Mouse (Mus musculus): ENCODE measurements around the gene Olfr211. TPM values are rescaled to one million over a fixed set of nuclear protein-coding genes. Genes with fewer than 3 reads are reported as not detected.
"Not testable (repeated sequence)": the region's sequence is repeated elsewhere in the genome, so short reads cannot be mapped to it uniquely, and the experiment has no call there.

The Olfr211 gene
- polyA plus RNA-seq, 1 experiment from 2014 or later = not detected

- no peak overlapping the region for H3K4me2 ChIP-seq (replicated peaks)
- no peaks in the 10 kb centered on the region; the same call in 1 of the 2 replicates for H3K9me3 ChIP-seq
- 90% methylated on average over 1 of the region's 1 CpGs for WGBS
- H3K4me3 ChIP-seq (replicated peaks) = no peak overlapping the region
- no peak overlapping the region for H3K9ac ChIP-seq (replicated peaks)
- no peaks in the 10 kb centered on the region for H3K27me3 ChIP-seq
- no peak overlapping the region for H3K27ac ChIP-seq
- ATAC-seq = no peak
- H3K36me3 ChIP-seq = no peaks in the 10 kb centered on the region
- H3K4me1 ChIP-seq (replicated peaks) = no peaks in the 10 kb centered on the region
Observed at GRCm38 (mm10) chr6:116495960-116496359, 7.1 kb downstream of the Olfr211 start.

- not testable (repeated sequence) for H3K4me3 ChIP-seq (replicated peaks); H3K27ac ChIP-seq; H3K27me3 ChIP-seq; ATAC-seq; H3K36me3 ChIP-seq; H3K4me1 ChIP-seq (replicated peaks); H3K9ac ChIP-seq (replicated peaks); H3K4me2 ChIP-seq (replicated peaks)
- 92% methylated on average over 20 of the region's 20 CpGs for WGBS
- H3K9me3 ChIP-seq = peaks cover 14% of the 10 kb centered on the region; the same call in 1 of the 2 replicates
Observed at GRCm38 (mm10) chr6:116506302-116507003, 17.6 kb downstream of the Olfr211 start, which contains the start of gene Olfr212. Olfr212 (plus strand) TSS chr6:116506516.

GRCm38 (mm10) chr6:116514832-116515231 lies 25.9 kb downstream of the Olfr211 start:
- Histone ChIP-seq H3K27ac (no peak overlapping the region), H3K27me3 (no peaks in the 10 kb centered on the region), H3K4me3 (replicated peaks) (no peak overlapping the region), H3K4me2 (replicated peaks) (no peak overlapping the region), H3K9me3 (no peaks in the 10 kb centered on the region), H3K9ac (replicated peaks) (no peak overlapping the region), H3K36me3 (no peaks in the 10 kb centered on the region), H3K4me1 (replicated peaks) (no peaks in the 10 kb centered on the region)
- ATAC-seq = no peak

- no peak for ATAC-seq
- Histone ChIP-seq H3K9me3 (no peaks in the 10 kb centered on the region), H3K36me3 (no peaks in the 10 kb centered on the region), H3K27ac (no peak within 1 kb of the TSS), H3K4me1 (replicated peaks) (no peaks in the 10 kb centered on the region), H3K9ac (replicated peaks) (no peak within 1 kb of the TSS), H3K4me2 (replicated peaks) (no peak within 1 kb of the TSS), H3K27me3 (no peaks in the 10 kb centered on the region), H3K4me3 (replicated peaks) (no peak within 1 kb of the TSS)
- WGBS = 86% methylated on average over 1 of the region's 1 CpGs
Observed at GRCm38 (mm10) chr6:116538156-116538555, 49.3 kb downstream of the Olfr211 start, which contains the start of gene Olfr213. Olfr213 (plus strand) TSS chr6:116538456.

DNA sequence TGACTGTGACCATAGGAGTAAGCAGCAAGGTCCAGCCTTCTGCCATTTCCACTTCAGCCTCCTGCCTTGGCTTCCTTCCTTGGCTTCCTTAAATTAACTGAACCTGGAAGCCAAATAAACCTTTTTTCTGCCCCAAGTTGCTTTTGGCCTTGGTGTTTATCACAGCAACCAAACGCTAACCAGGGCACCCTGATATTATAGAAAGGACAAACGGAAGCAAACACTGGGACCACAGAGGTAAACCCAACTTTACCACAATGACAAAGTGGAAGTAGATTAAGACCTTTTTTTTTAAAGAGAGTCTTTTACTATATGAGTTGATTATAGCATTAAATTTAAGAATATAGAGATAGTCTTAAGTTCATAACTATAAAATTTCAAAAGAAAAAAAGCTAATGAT lies 53.6 kb downstream of the Olfr211 start:
- no peak for ATAC-seq
- no peak overlapping the region for H3K27ac ChIP-seq
- no peaks in the 10 kb centered on the region for H3K36me3 ChIP-seq
- no peaks in the 10 kb centered on the region for H3K9me3 ChIP-seq
- H3K4me3 ChIP-seq (replicated peaks) = no peak overlapping the region
- no peak overlapping the region for H3K9ac ChIP-seq (replicated peaks)
- no peak overlapping the region for H3K4me2 ChIP-seq (replicated peaks)
- no peaks in the 10 kb centered on the region for H3K27me3 ChIP-seq
- no peaks in the 10 kb centered on the region for H3K4me1 ChIP-seq (replicated peaks)
- WGBS = 91% methylated on average over 2 of the region's 2 CpGs

Other genes with a start within 250 kb of the Olfr211 start
- 11.5 and 11.6 TPM in 2 replicates for gene Zfand4, start 224.9 kb upstream of the Olfr211 start, polyA plus RNA-seq (2015; fragmentation: Nextera tagmentation; extraction: Ambion mirVana)
- 68.5 and 68.9 TPM in 2 replicates for gene March8, start 151.1 kb upstream of the Olfr211 start, polyA plus RNA-seq (2015; fragmentation: Nextera tagmentation; extraction: Ambion mirVana)
- 0.58 and 0.59 TPM in 2 replicates for gene Alox5, start 27.9 kb upstream of the Olfr211 start, polyA plus RNA-seq (2015; fragmentation: Nextera tagmentation; extraction: Ambion mirVana)
- not detected in 2 replicates for gene Olfr212, start 17.4 kb downstream of the Olfr211 start, polyA plus RNA-seq (2015; fragmentation: Nextera tagmentation; extraction: Ambion mirVana)
- not detected in 2 replicates for gene Olfr213, start 49.4 kb downstream of the Olfr211 start, polyA plus RNA-seq (2015; fragmentation: Nextera tagmentation; extraction: Ambion mirVana)
- gene Gm5580, start 62.0 kb downstream of the Olfr211 start, polyA plus RNA-seq (2015; fragmentation: Nextera tagmentation; extraction: Ambion mirVana) = 0.38 and 1.0 TPM in 2 replicates
- not detected in 2 replicates for gene Olfr214, start 65.1 kb downstream of the Olfr211 start, polyA plus RNA-seq (2015; fragmentation: Nextera tagmentation; extraction: Ambion mirVana)
- not detected in 2 replicates for gene Olfr215, start 95.1 kb downstream of the Olfr211 start, polyA plus RNA-seq (2015; fragmentation: Nextera tagmentation; extraction: Ambion mirVana)
- 237 and 241 TPM in 2 replicates for gene Zfp422, start 139.9 kb downstream of the Olfr211 start, polyA plus RNA-seq (2015; fragmentation: Nextera tagmentation; extraction: Ambion mirVana)
- gene Depp1, start 161.5 kb downstream of the Olfr211 start, polyA plus RNA-seq (2015; fragmentation: Nextera tagmentation; extraction: Ambion mirVana) = 5.0 and 6.0 TPM in 2 replicates
- gene Rassf4, start 184.9 kb downstream of the Olfr211 start, polyA plus RNA-seq (2015; fragmentation: Nextera tagmentation; extraction: Ambion mirVana) = 15.3 and 21.8 TPM in 2 replicates
- 0.10 and 0.23 TPM in 2 replicates for gene Tmem72, start 227.8 kb downstream of the Olfr211 start, polyA plus RNA-seq (2015; fragmentation: Nextera tagmentation; extraction: Ambion mirVana)